Mouse (Mus musculus) heart, adult 2 months (tissue): ENCODE data around the gene Sirt2.

ENCODE experiments used
- CTCF ChIP-seq: fragments of 200-600 bp; IDR thresholded peaks from 2 replicates; pipeline ENCODE4 v1.8.1; 2022; ENCODE audit warnings: antibody characterized with exemption, mild to moderate bottlenecking, moderate library complexity
- POLR2A ChIP-seq: fragments of 200-500 bp; IDR thresholded peaks from 2 replicates; pipeline ENCODE4 v1.6.1; 2011; ENCODE audit warnings: mild to moderate bottlenecking, low read depth, low read length, control low read depth; ENCODE audit not compliant: insufficient read depth

DNA sequence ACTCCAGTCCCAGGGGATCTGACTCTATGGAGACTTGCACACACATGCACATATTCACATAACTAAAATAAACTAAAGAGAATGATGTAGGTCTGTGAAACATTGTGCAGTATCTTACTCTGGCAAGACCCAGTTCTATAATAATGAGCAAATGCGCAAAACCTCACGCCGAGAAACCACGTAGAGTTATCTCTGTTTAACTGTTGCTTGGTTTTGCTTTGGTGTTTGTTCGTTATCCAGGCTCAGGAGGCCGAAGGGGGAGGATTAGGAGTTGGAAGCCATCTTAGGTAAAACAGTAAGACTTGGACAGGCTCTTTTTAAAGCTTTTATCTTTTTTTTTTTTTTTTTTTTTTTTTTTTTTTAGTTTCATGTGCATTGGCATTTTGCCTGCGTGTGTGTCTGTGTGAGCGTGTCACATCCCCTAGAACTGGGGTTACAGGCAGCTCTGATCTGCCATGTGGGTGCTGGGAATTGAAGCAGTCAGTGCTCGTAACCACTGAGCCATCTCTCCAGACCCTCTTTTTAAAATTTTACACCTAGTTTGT is 3.0 kb downstream of the Sirt2 start:
- no peak for TF ChIP-seq CTCF
- no peak for TF ChIP-seq POLR2A
